Mouse (Mus musculus) large intestine, adult 2 months (tissue): ENCODE measurements around the gene Grap. TPM values are rescaled to one million over a fixed set of nuclear protein-coding genes. Genes with fewer than 3 reads are reported as not detected.

Experiments
- DNase-seq: peaks from one replicate; pipeline ENCODE4 v3.0.0-alpha.2; 2012; ENCODE audit warnings: low read depth, low spot score
- WGBS: fragments of 180-500 bp; shearing (Covaris S2); methylation state at CpG from one replicate; pipeline ENCODE4 v1.1.7; 2018; 5-methylcytosine and 5-hydroxymethylcytosine counted together
- polyA plus RNA-seq: library from polyadenylated mRNA; depleted of rRNA; stranded (reverse); fragments of >200 nt; gene quantifications from 2 replicates; pipeline ENCODE4 v1.2.3, GENCODE M21; 2012

The Grap gene
- polyA plus RNA-seq, 1 experiment: 9.0 TPM

DNA sequence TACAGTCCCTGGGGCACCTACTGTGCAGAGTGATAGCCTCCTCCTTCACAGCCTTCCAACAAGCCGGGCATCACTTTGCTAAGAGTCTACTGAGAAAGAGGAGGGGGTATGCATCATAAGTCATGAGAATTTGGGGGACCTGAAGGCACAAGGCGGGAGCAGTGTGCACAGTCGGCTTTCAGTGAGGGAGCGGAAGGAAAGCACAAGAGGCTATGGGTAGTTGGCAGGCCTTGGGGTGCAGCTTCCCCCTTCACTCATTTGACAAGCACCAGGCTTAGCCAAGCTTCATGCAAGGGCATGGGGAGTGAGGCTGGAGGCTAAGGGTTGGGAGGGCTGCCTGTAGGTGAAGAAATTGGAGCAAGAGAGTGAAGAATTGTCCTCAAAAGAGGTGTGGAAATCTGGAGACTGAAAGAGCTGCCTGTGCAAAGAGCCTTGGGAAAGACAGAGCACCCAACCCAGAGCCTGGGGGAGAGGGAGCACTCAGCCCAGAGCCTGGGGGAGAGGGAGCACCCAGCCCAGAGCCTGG is 1.8 kb downstream of the Grap start:
- DNase-seq: no peak
- 89% methylated on average over 4 of the region's 4 CpGs for WGBS

DNA sequence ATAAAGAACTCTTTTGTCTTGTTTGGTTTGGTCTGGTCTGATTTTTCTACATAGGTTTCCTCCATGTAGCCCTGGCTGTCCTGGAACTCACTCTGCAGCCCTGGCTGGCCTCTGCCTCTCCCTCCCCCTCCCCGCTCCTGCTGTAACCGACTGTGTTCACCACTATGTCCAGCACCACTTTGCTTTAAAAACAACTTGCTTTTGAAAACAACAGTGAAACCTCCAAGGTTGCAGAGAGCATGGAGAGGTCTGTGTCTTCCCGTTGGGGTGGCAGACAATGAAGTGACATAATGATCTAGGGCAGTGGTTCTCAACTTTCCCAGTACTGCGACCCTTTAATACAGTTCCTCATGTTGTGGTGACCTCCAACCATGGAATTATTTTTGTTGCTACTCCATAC is 2.6 kb downstream of the Grap start:
- 68% methylated on average over 4 of the region's 4 CpGs for WGBS

DNA sequence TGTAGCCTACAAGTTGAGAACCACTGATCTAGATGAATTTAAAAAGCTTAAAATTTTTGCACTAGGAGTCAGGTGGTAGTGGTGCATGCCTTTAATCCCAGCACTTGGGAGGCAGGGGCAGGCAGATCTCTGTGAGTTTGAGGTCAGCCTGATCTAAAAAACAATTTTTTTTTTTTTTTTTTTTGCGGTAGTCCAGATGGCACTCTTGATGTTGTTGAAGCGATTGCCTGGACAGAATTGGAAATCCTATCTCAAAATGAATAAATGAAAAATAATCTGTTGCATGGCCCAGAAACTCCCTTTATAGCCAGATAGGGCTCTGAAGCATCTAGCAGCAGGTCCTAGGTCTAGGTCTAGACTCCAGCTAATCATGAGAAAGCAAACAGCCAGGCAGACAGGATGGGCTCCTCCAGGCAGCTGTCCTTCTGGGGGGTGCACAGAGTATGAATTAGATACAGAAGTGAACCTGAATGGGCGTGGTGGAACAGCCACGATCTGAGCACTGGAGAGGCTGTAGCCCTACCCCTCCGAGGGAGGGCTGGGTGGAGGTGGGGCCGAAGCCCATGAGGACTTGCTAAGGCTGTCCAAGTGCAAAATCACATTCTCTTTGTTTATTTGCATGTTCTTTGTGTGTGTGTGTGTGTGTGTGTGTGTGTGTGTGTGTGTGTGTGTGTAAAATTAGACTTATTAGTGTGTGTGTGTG is 3.2 kb downstream of the Grap start:
- no peak for DNase-seq
- WGBS: 47% methylated on average over 6 of the region's 6 CpGs

More for the DNA sequence above, 2.6 kb downstream of the Grap start:
- DNase-seq: no peak

DNA sequence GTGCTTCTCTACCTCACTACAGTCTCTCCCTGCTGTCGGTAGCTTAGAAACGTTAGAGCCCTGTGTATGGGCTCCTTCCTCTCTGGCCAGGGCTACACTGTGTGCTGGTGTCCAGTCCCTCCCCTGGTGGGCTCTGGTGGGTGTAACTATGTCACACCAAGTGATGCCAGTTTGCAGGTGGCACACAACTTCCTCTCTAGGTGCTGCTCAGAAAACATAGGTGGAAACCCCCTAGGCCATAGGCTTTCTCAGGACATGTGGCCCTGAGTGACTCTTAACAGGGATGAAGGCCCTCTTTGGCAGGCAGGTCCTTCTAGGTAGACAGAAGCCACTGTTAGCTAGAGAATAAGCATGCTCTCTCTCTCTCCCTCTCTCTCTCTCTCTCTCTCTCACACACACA is 4.4 kb downstream of the Grap start:
- 71% methylated on average over 2 of the region's 2 CpGs for WGBS
- no peak for DNase-seq

DNA sequence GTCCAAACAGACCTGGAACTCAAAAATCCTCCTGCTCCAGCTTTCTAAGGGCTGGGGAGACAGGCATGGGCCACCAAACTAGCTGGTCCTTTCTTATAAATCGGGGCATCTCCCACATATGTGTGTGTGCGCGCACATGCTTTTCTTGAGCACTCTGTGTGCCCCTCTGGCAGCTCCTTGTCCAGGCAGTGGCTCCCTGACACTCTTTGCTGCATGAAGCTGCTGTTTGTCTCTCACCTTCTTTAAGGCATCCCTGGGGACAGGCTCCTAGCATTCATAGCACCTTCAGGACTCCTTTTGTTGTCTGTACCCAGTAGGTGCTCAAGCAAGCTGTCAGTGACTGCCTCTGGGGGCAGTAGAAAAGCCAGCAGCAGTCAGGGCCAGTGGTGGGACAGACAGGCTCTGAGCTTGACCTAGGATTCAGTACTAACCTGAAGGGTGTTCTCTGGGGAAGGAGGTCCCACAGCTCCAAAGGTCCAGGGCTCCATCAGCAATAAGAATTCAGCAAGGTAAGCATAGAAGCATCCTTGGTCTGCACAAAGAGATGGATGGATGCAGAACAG is 5.4 kb downstream of the Grap start:
- DNase-seq: no peak
- 95% methylated on average over 3 of the region's 3 CpGs for WGBS

DNA sequence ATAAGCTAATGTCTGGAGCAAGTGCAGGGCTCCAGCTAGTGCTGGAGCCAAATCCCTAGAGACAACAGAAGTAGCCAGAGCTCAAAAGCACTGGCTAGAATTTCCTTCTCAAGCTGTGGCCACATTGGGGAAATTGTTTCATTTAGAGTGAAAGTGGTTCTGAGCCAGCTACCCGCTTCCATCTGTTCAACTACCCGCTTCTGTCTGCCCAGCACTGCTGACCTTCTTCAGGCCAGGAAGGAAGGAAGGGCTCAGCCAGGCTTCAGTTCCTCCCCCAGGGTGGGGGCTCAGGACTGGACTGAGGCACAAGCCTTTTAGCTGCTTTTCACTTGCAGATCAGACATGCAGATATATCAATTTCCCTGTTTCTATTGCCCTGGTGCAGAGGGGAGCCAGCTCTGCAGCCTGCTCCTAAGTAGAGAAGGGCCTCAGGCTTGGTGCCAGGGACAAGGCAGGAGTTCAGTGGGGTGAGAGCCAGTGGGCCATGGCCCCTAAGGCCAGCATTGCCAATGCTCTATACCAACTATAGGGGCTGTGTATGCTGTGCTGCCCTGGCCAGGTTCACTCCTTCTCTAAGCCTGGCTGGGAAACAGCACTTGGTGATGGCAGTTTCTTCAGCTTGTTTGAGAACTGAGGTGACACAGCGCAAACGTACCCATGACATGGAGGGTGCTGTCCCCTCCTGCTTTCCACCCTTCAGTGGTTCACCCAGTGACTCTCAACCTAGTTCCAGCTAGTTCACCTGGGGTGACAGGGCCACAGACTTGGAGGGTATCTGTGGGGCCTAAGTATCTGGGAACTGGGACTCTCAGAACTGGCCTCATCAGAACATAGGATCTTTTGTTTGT is 6.2 kb downstream of the Grap start:
- DNase-seq: no peak
- 91% methylated on average over 4 of the region's 4 CpGs for WGBS

DNA sequence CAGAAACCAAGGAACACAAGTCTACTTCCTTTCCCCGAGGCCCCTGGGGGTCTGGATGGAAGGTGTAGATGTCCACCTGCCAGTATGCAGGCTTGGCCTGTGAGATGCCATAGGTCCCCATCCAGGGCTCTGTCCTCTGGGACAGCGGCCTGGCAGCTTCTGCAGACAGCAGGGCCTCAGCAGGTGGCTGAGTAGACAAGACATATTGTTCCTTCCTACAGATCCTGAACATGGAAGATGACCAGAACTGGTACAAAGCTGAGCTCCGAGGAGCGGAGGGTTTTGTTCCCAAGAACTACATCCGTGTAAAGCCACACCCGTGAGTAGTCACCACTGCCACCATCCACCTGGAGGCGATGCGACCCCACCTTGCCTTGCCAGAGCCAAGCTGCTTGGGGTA is 6.9 kb downstream of the Grap start:
- no peak for DNase-seq
- 79% methylated on average over 8 of the region's 8 CpGs for WGBS

DNA sequence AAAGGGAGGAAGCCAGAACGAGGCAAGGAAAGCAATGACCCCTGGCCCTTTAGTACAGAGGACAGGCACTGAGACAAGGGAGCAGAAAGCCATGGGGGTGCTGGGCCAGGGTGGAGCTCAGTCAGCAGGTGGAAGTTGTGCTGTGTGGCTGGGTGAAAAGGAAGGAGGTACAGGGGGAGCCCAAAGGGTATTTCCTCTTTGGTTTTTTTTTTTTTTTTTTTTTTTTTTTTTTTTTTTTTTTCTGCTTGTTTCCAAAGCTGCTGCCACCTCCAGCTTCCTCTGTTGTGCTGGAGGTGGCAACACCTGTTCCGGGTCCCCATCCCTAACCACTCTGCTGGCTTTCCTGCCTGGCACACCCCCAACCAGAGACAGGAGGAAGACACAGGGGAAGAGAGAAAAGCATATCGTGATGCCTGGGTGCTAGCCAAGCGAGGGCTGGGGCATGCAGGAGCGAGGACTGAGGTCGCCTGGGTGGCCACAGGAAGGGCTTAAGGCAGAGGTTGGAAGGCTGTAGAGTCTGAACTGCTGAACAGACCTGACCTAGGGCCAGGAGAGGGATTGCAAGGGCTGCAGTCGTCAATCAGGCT is 7.8 kb downstream of the Grap start:
- WGBS: 72% methylated on average over 7 of the region's 7 CpGs
- DNase-seq: no peak

DNA sequence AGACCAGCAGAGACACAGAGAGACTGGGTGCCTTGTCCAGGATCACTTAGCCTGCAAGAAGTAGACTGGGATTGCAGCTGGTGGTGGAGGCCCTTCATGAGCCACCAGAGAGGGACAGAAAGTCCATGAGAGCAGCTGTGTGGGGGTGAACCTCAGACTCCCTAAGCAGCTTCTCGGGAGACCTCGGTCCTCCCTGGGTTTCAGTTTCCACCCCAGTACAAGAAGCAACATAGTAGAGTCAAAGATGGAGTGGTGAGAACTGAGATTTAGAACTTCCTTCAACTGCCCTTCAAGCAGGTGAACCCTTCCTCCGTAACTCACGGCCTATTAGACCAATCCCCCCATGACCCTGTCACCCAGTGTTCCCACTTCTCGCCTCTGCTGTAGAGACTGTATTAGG is 9.1 kb downstream of the Grap start:
- 86% methylated on average over 5 of the region's 5 CpGs for WGBS
- DNase-seq: no peak

DNA sequence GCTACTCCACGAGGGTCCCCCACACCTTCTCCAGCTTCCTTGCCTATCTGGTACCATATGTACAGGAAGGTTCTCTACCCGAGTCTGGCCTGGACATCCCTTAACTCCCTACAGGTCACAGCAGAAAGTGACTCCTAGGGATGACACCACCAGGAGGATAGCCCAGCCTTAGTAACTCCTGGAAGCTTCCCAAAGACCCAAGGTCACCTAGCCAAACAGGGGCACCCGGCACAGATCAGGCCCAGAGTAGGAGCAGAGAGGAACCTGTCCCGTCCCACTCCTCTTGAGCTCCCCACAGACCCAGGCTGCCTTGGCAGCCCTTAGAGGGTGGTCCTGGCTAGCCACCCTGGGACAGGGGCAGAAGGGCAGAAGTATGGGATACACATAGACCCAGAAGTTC is 12.3 kb downstream of the Grap start:
- 89% methylated on average over 4 of the region's 4 CpGs for WGBS
- DNase-seq: no peak

DNA sequence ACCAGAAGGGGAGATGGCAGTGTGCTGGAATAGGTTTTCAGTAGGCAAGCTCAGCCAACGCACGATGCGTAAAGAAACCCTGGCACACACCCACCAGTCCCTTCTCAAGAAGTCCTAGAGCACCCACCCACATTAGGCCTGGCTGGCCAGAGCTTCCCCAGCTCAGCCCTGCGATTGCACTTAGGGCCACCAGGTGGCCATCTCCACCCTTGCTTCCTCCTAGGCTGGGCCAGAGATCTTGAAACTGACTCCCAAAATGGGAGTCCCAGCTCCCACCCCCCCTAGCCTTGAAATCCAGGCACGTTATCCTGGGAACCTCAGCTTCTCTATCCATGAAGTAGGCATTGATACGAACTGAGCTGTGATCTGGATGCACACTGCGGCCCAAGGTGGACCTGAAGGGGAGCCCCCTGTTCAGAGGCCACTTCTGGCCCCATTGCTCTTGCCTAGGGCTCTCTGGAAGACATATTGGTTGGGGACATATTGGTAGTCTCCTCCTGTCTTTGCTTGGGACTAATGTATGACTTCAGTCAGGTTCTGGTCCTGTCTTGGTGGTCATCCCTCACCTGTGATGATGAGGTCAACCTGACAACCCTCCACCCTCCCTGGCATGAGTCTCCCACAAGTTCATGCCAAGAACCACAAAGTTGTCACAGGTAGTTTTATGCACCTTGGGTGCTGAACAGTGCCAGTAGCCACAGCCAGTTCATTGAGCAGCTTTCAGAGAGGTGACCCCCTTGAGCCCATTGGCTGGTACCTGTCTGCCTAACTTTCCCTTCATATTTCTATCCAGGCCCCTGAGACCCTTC is 13.1 kb downstream of the Grap start:
- no peak for DNase-seq
- 44% methylated on average over 7 of the region's 7 CpGs for whole genome bisulfite sequencing

DNA sequence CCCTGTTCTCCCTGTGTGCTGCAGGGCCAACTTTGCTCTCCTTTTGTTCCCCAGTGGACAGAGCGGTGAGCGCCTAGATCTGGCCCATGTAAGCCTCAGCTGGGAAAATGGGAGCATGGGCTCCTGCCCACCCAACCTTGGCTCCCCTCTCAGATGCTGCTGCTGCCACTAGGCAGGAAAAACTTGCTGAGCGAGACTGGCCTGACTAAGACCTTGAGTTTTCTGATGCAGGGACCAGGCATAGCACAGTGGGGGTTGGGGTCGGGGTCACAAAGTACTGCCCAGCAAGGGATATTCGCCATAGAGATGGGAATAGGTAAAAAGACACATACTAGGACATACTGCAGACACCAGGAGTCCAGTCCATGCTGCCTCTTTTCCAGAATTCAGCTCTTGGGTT is 14.2 kb downstream of the Grap start:
- DNase-seq: no peak
- WGBS: 94% methylated on average over 5 of the region's 5 CpGs

DNA sequence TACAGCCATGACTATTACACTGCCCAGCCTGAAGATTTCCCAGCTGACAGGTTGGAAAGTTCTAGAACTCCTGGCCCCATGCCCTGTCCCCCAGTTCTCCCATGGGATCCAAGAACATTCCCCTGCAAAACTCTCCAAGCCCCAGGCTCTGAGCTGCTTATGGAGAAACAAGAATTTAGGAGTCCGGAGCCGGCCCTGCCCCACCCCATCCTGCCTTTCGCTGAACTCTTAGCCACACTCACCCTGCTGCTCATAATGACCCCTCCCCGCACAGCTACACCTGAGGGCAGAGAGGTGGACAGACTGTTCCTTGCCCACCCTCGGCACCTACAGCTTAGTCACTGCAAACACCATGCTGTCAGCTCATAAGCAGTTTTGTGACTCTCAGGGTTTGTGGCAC is 14.7 kb downstream of the Grap start:
- no peak for DNase-seq
- WGBS: 44% methylated on average over 5 of the region's 5 CpGs

DNA sequence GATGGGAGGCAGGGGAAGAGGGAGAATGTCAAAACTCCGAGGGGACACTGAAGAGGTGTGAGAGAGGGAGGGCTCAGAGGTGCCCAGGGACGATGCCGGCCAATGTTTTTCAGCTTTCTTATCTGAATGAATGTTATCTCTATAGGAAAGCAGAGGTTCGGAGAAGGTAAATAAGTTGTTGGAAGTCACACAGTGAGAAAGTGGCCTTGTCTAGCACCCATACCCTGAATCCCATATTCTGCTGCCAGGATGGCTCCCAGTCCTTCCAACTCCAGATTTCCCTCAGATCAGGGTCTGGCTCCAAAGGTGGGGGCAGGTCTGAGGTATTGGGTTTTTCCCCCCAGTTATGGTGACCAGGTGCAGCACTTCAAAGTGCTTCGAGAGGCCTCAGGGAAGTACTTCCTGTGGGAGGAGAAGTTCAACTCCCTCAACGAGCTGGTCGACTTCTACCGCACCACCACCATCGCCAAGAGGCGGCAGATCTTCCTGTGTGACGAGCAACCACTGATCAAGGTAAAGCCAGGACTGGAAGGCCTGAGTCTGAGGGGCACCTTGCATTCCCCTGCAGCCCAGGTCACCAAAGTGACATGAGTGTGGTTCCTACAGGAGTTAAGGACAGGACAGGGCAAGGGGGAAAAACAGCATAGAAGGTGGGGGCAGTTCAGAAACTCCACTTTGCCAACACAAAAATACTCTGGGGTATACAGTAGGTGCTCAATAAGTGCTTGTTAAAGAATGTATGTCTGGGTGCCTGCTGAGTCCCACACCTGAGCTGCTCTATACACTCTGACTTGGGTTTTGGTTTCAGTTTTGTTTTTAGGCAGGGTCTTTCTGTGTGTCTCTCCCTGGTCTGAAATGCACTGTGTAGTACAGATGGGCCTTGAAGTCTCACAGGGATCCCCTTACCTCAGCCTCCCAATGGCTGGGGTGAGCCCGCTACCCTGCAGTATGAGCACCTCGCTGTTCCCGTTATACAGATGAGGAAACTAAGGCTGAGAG is 16.7 kb downstream of the Grap start:
- no peak for DNase-seq
- WGBS: 55% methylated on average over 14 of the region's 14 CpGs

DNA sequence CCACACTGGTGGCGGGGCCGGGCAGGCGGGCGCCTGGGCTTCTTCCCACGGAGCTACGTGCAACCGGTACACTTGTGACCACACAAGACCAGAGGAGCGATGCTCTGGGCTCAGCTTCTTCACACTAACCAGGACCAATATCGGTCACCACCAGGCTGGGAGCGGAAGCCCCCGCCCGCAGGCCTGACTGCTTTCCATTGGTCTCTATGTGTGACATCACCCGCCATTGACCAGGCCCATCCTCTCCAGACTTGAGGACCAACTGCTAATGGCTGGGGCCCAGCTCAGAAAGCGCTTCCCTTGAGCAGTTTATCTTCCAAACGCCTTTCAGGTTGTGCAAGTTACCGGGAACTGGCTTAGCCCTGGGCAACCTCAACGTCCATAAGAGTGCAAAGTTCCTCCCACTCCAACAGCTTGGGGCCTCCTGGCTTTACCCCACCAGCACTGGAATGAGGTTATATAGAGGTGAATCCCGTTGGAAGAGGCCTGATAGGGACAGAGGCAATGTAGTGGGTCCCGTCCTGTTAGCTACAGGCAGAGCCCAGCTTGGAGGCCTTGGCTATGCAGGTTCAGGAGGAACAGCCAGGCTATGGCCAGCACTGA is 18.8 kb downstream of the Grap start:
- WGBS: 76% methylated on average over 19 of the region's 19 CpGs

DNA sequence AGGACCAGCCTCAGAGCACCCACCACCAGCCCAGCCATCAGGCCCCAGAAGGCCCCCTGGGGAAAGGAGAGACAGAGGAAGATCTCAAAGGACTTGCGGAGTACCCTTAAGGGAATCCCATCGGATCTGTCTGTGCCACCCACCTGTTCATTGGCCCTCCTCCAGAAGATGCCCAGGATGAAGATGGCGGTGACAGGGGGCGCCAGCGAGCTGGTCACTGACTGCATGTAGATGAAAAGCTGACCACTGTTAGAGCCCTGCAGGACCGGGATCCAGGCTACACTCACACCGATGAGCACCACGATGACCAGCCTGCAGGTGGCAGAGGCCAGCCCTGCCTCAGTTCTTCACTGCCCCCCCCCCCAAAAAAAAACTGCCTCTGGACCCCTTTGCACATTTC is 20.6 kb downstream of the Grap start:
- WGBS: 45% methylated on average over 8 of the region's 8 CpGs

More for the DNA sequence above, 18.8 kb downstream of the Grap start:
- DNase-seq: no peak

DNA sequence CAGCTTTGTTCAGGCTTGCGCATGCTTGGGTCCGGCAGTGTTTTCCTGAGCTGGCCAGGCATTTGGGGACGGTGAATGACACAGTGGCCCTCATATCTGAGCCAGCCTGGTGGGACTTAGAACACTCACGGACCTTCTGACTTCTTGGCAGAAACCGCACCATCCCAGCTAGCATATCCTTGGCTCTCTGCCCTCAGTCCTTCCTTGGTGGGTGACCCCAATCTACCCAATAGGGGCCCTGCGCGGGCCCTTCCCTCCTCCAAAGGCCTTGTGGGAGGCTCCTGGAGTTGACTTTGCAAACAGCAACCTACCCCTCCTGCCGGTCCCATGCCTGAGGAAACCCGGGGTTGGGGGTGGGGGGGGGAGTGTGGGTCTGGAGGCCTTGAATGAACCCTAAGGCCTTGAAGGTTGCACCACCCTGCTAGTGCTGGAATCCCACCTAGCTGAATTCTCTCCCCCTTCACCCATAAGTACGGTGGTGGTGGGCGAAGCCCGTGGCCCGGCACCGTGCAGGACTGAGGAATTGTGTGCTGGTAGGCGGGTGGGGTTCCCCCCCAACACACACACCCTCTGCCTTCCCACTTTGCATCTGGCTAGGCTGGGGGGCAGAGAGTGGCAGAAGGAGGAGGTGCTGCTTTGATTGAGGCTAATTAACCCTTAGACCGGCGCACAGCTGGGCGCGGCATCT is 21.2 kb downstream of the Grap start:
- no peak for DNase-seq
- WGBS: 27% methylated on average over 19 of the region's 19 CpGs

More for the DNA sequence above, 20.6 kb downstream of the Grap start:
- no peak for DNase-seq
